Mouse (Mus musculus) common myeloid progenitor, adult 5-6 weeks (primary cell): ENCODE results near the gene Setd3. TPM values are rescaled to one million over a fixed set of nuclear protein-coding genes. Genes with fewer than 3 reads are reported as not detected.
A peak's percentile ranks its signal among the peaks of the same experiment; 100 is the strongest.

Source experiments
- ATAC-seq: replicated peaks from 2 replicates; pipeline ENCODE4 v1.8.0; 2016; ENCODE audit warnings: low read depth, mild to moderate bottlenecking, moderate TSS enrichment, inconsistent platforms; ENCODE audit not compliant: poor library complexity, severe bottlenecking
- total RNA-seq: library from RNA; stranded (forward); fragments of 200-1000, 187-1606 nt; gene quantifications from 2 replicates; pipeline ENCODE4 v1.2.3, GENCODE M21; 2017

Gene Setd3
- 81.5 and 84.3 TPM in 2 replicates for total RNA-seq

GRCm38 (mm10) chr12:108179246-108179320, at the start of gene Setd3:
TSS of gene Setd3 (minus strand) at chr12:108179314.
- ATAC-seq = no peak

- no peak for ATAC-seq
These were observed 48.4 kb upstream of the Setd3 start for GRCm38 (mm10) chr12:108227527-108227926.

- ATAC-seq = no peak
These were observed 47.8 kb upstream of the Setd3 start for GRCm38 (mm10) chr12:108226941-108227340.

- no peak for ATAC-seq
These were observed 47.1 kb upstream of the Setd3 start for GRCm38 (mm10) chr12:108226216-108226615.

- ATAC-seq = no peak
These were observed 46.7 kb upstream of the Setd3 start for GRCm38 (mm10) chr12:108225781-108226180.

- ATAC-seq = no peak
These were observed 44.2 kb upstream of the Setd3 start for GRCm38 (mm10) chr12:108223357-108223756.

- ATAC-seq = no peak
These were observed 42.6 kb upstream of the Setd3 start for GRCm38 (mm10) chr12:108221712-108222111.

GRCm38 (mm10) chr12:108221206-108221605, 42.1 kb upstream of the Setd3 start:
- 0 out of 2 replicates have a peak, but pooled peaks have one; percentile 33 for ATAC-seq

GRCm38 (mm10) chr12:108220621-108221020, 41.5 kb upstream of the Setd3 start:
- no peak for ATAC-seq

GRCm38 (mm10) chr12:108219825-108220616, 40.9 kb upstream of the Setd3 start:
- no peak for ATAC-seq

GRCm38 (mm10) chr12:108219163-108219562, 40.0 kb upstream of the Setd3 start:
- ATAC-seq = no peak

GRCm38 (mm10) chr12:108217572-108217971, 38.5 kb upstream of the Setd3 start:
- peak; percentile 63 for ATAC-seq

GRCm38 (mm10) chr12:108216611-108217370, 37.7 kb upstream of the Setd3 start:
- no peak for ATAC-seq

GRCm38 (mm10) chr12:108215090-108215489, 36.0 kb upstream of the Setd3 start:
- ATAC-seq = no peak

- ATAC-seq = no peak
These were observed 34.3 kb upstream of the Setd3 start for GRCm38 (mm10) chr12:108213090-108214041.

- ATAC-seq = no peak
These were observed 33.4 kb upstream of the Setd3 start for GRCm38 (mm10) chr12:108212476-108212875.

GRCm38 (mm10) chr12:108212071-108212470, 33.0 kb upstream of the Setd3 start:
- ATAC-seq = peak; percentile 31; the same call in 1 of the 2 replicates

- no peak for ATAC-seq
These were observed 31.5 kb upstream of the Setd3 start for GRCm38 (mm10) chr12:108210623-108211022.

- peak; percentile 71 for ATAC-seq
These were observed 29.8 kb upstream of the Setd3 start for GRCm38 (mm10) chr12:108208726-108209438.

GRCm38 (mm10) chr12:108208216-108208615, 29.1 kb upstream of the Setd3 start:
- ATAC-seq = no peak
